Mouse (Mus musculus) limb, embryonic 10.5 days (tissue): ENCODE measurements around the gene Rbm8a. TPM values are rescaled to one million over a fixed set of nuclear protein-coding genes. Genes with fewer than 3 reads are reported as not detected.
A peak's percentile ranks its signal among the peaks of the same experiment; 100 is the strongest.
"Not testable (repeated sequence)": the region's sequence is repeated elsewhere in the genome, so short reads cannot be mapped to it uniquely, and the experiment has no call there.

Source experiments
- DNase-seq: peaks from one replicate; pipeline ENCODE4 v3.0.0-alpha.2; 2017; ENCODE audit warnings: low spot score
- H3K27ac ChIP-seq: fragments of 300-500 bp; sonication (generic); 2 replicates; pipeline ENCODE4 v1.5.1; 2016; ENCODE audit warnings: mild to moderate bottlenecking
- H3K27me3 ChIP-seq: fragments of 300-500 bp; sonication (generic); 2 replicates; pipeline ENCODE4 v1.6.1; 2016; ENCODE audit warnings: low read depth, mild to moderate bottlenecking; ENCODE audit not compliant: poor library complexity, severe bottlenecking
- H3K36me3 ChIP-seq: fragments of 300-500 bp; sonication (generic); 2 replicates; pipeline ENCODE4 v1.6.1; 2016; ENCODE audit warnings: mild to moderate bottlenecking, moderate library complexity
- H3K4me1 ChIP-seq: fragments of 300-500 bp; sonication (generic); 2 replicates; pipeline ENCODE4 v1.6.1; 2016
- H3K4me3 ChIP-seq: fragments of 300-500 bp; sonication (generic); 2 replicates; pipeline ENCODE4 v1.5.1; 2016; ENCODE audit warnings: mild to moderate bottlenecking, moderate library complexity
- H3K9me3 ChIP-seq: fragments of 300-500 bp; sonication (generic); replicated peaks from 2 replicates; pipeline ENCODE4 v1.6.1; 2016; ENCODE audit warnings: mild to moderate bottlenecking
- WGBS: fragments of 180-500 bp; shearing (Covaris S2); methylation state at CpG from one replicate; pipeline ENCODE4 v1.1.7; 2016; 5-methylcytosine and 5-hydroxymethylcytosine counted together
- polyA plus RNA-seq: library from polyadenylated mRNA; unstranded; fragments of >200 nt; fragmentation: Nextera tagmentation; extraction: Ambion mirVana; gene quantifications from 2 replicates; pipeline ENCODE4 v1.2.1, GENCODE M21; 2016

Gene Rbm8a
- polyA plus RNA-seq, 1 experiment from 2014 or later: 224 TPM

GRCm38 (mm10) chr3:96665732-96666363 is 36.1 kb downstream of the Rbm8a start:
- H3K4me1 ChIP-seq: peaks cover 26% of the 10 kb centered on the region
- WGBS: 89% methylated on average over 7 of the region's 7 CpGs
- not testable (repeated sequence) for DNase-seq

GRCm38 (mm10) chr3:96666916-96667315 is 37.2 kb downstream of the Rbm8a start:
- 91% methylated on average over 5 of the region's 5 CpGs for WGBS
- no peaks in the 10 kb centered on the region for H3K36me3 ChIP-seq
- no peak overlapping the region for H3K4me3 ChIP-seq
- H3K27me3 ChIP-seq: peaks cover 21% of the 10 kb centered on the region
- no peak for DNase-seq
- peaks cover 26% of the 10 kb centered on the region for H3K4me1 ChIP-seq
- H3K9me3 ChIP-seq: no peaks in the 10 kb centered on the region
- no peak overlapping the region for H3K27ac ChIP-seq

More at GRCm38 (mm10) chr3:96665732-96666363, 36.1 kb downstream of the Rbm8a start:
- not testable (repeated sequence) for H3K27me3 ChIP-seq, H3K4me3 ChIP-seq, H3K27ac ChIP-seq, H3K36me3 ChIP-seq, H3K9me3 ChIP-seq

GRCm38 (mm10) chr3:96667316-96667715 is 37.6 kb downstream of the Rbm8a start:
- DNase-seq: no peak
- no peak overlapping the region for H3K27ac ChIP-seq
- H3K4me3 ChIP-seq: no peak overlapping the region
- no peaks in the 10 kb centered on the region for H3K9me3 ChIP-seq
- peaks cover 23% of the 10 kb centered on the region for H3K27me3 ChIP-seq
- WGBS: 37% methylated on average over 1 of the region's 1 CpGs
- H3K36me3 ChIP-seq: no peaks in the 10 kb centered on the region
- H3K4me1 ChIP-seq: peaks cover 26% of the 10 kb centered on the region

GRCm38 (mm10) chr3:96668424-96669067 is 38.8 kb downstream of the Rbm8a start:
- H3K36me3 ChIP-seq: no peaks in the 10 kb centered on the region
- H3K4me1 ChIP-seq: peaks cover 18% of the 10 kb centered on the region
- no peak overlapping the region for H3K27ac ChIP-seq
- no peak for DNase-seq
- peaks cover 21% of the 10 kb centered on the region for H3K27me3 ChIP-seq
- no peak overlapping the region for H3K4me3 ChIP-seq
- no peaks in the 10 kb centered on the region for H3K9me3 ChIP-seq
- WGBS: 94% methylated on average over 5 of the region's 5 CpGs

- Histone ChIP-seq H3K36me3 (no peaks in the 10 kb centered on the region), H3K27ac (peak within 1 kb of the TSS; percentile 36; the same call in 1 of the 2 replicates), H3K4me3 (peak within 1 kb of the TSS; percentile 48), H3K27me3 (peaks cover 21% of the 10 kb centered on the region), H3K4me1 (peaks cover 22% of the 10 kb centered on the region), H3K9me3 (no peaks in the 10 kb centered on the region)
- WGBS: 6% methylated on average over 35 of the region's 35 CpGs
- DNase-seq: peak; percentile 84
Measured at GRCm38 (mm10) chr3:96669727-96670468, 40.2 kb downstream of the Rbm8a start, which contains the start of gene Ankrd35. Ankrd35 (plus strand) TSS chr3:96670131.

- no peak for DNase-seq
- Histone ChIP-seq H3K4me3 (no peak overlapping the region), H3K4me1 (peaks cover 29% of the 10 kb centered on the region), H3K27me3 (peaks cover 21% of the 10 kb centered on the region), H3K36me3 (no peaks in the 10 kb centered on the region), H3K9me3 (no peaks in the 10 kb centered on the region), H3K27ac (no peak overlapping the region)
- 95% methylated on average over 5 of the region's 5 CpGs for WGBS
Measured at GRCm38 (mm10) chr3:96671519-96671918, 41.8 kb downstream of the Rbm8a start.

GRCm38 (mm10) chr3:96673514-96673913 is 43.8 kb downstream of the Rbm8a start:
- peaks cover 29% of the 10 kb centered on the region for H3K4me1 ChIP-seq
- DNase-seq: no peak
- no peak overlapping the region for H3K4me3 ChIP-seq
- 74% methylated on average over 4 of the region's 4 CpGs for WGBS
- H3K27me3 ChIP-seq: peaks cover 31% of the 10 kb centered on the region
- no peaks in the 10 kb centered on the region for H3K36me3 ChIP-seq
- no peak overlapping the region for H3K27ac ChIP-seq
- no peaks in the 10 kb centered on the region for H3K9me3 ChIP-seq

- no peak overlapping the region for H3K27ac ChIP-seq
- peak; percentile 65 for DNase-seq
- peaks cover 40% of the 10 kb centered on the region for H3K27me3 ChIP-seq
- H3K9me3 ChIP-seq: no peaks in the 10 kb centered on the region
- H3K36me3 ChIP-seq: no peaks in the 10 kb centered on the region
- no peak overlapping the region for H3K4me3 ChIP-seq
- peaks cover 29% of the 10 kb centered on the region for H3K4me1 ChIP-seq
- 36% methylated on average over 8 of the region's 8 CpGs for WGBS
Measured at GRCm38 (mm10) chr3:96674442-96674841, 44.7 kb downstream of the Rbm8a start.

GRCm38 (mm10) chr3:96675171-96675570 is 45.4 kb downstream of the Rbm8a start:
- DNase-seq: no peak
- no peaks in the 10 kb centered on the region for H3K9me3 ChIP-seq
- H3K27ac ChIP-seq: no peak overlapping the region
- peaks cover 23% of the 10 kb centered on the region for H3K4me1 ChIP-seq
- 83% methylated on average over 3 of the region's 3 CpGs for WGBS
- H3K4me3 ChIP-seq: no peak overlapping the region
- no peaks in the 10 kb centered on the region for H3K36me3 ChIP-seq
- H3K27me3 ChIP-seq: peaks cover 47% of the 10 kb centered on the region

GRCm38 (mm10) chr3:96675690-96676089 is 46.0 kb downstream of the Rbm8a start:
- DNase-seq: no peak
- peaks cover 47% of the 10 kb centered on the region for H3K27me3 ChIP-seq
- no peak overlapping the region for H3K27ac ChIP-seq
- H3K4me1 ChIP-seq: peaks cover 23% of the 10 kb centered on the region
- no peak overlapping the region for H3K4me3 ChIP-seq
- H3K9me3 ChIP-seq: no peaks in the 10 kb centered on the region
- no peaks in the 10 kb centered on the region for H3K36me3 ChIP-seq
- WGBS: 62% methylated on average over 3 of the region's 3 CpGs

GRCm38 (mm10) chr3:96678456-96678855 is 48.7 kb downstream of the Rbm8a start:
- peaks cover 59% of the 10 kb centered on the region for H3K27me3 ChIP-seq
- H3K9me3 ChIP-seq: no peaks in the 10 kb centered on the region
- H3K27ac ChIP-seq: no peak overlapping the region
- no peak for DNase-seq
- peaks cover 23% of the 10 kb centered on the region for H3K4me1 ChIP-seq
- no peaks in the 10 kb centered on the region for H3K36me3 ChIP-seq
- WGBS: 76% methylated on average over 7 of the region's 7 CpGs
- no peak overlapping the region for H3K4me3 ChIP-seq

GRCm38 (mm10) chr3:96679159-96679674 is 49.5 kb downstream of the Rbm8a start:
- H3K27ac ChIP-seq: no peak overlapping the region
- H3K27me3 ChIP-seq: peaks cover 67% of the 10 kb centered on the region
- DNase-seq: no peak
- 28% methylated on average over 5 of the region's 5 CpGs for WGBS
- no peak overlapping the region for H3K4me3 ChIP-seq
- no peaks in the 10 kb centered on the region for H3K36me3 ChIP-seq
- H3K9me3 ChIP-seq: no peaks in the 10 kb centered on the region
- peaks cover 19% of the 10 kb centered on the region for H3K4me1 ChIP-seq
